Mouse (Mus musculus) small intestine, adult 2 months (tissue): ENCODE data around the gene Esrra. TPM values are rescaled to one million over a fixed set of nuclear protein-coding genes. Genes with fewer than 3 reads are reported as not detected.

Experiments
- H3K27ac ChIP-seq: fragments of 200-500 bp; 2 replicates; pipeline ENCODE4 v1.5.1; 2012; ENCODE audit warnings: low read depth, low read length, control low read depth, inconsistent platforms; ENCODE audit not compliant: insufficient read depth
- H3K27me3 ChIP-seq: fragments of 200-500 bp; 2 replicates; pipeline ENCODE4 v1.6.1; 2012; ENCODE audit warnings: mild to moderate bottlenecking, moderate library complexity, low read length, inconsistent platforms; ENCODE audit not compliant: control insufficient read depth, insufficient read depth
- H3K36me3 ChIP-seq: fragments of 200-500 bp; 2 replicates; pipeline ENCODE4 v1.6.1; 2012; ENCODE audit warnings: mild to moderate bottlenecking, low read length, control low read depth, inconsistent platforms; ENCODE audit not compliant: control insufficient read depth, insufficient read depth
- H3K4me1 ChIP-seq: fragments of 200-500 bp; 2 replicates; pipeline ENCODE4 v1.6.1; 2012; ENCODE audit warnings: low read length, inconsistent platforms, mixed read lengths; ENCODE audit not compliant: control insufficient read depth, insufficient read depth, insufficient read length
- H3K4me3 ChIP-seq: fragments of 200-500 bp; 2 replicates; pipeline ENCODE4 v1.5.1; 2012; ENCODE audit warnings: low read depth, mild to moderate bottlenecking, control low read depth, inconsistent platforms, low read length, moderate library complexity
- CTCF ChIP-seq: fragments of 200-500 bp; IDR thresholded peaks from 2 replicates; pipeline ENCODE4 v1.5.1; 2012; ENCODE audit warnings: low read depth, mild to moderate bottlenecking, control low read depth, inconsistent platforms, low read length, moderate library complexity, mixed read lengths; ENCODE audit not compliant: insufficient replicate concordance, insufficient read length; ENCODE audit errors: extremely low read depth
- POLR2A ChIP-seq: fragments of 200-500 bp; IDR thresholded peaks from 2 replicates; pipeline ENCODE4 v1.6.1; 2012; ENCODE audit warnings: low read depth, mild to moderate bottlenecking, control low read depth, inconsistent platforms, low read length, moderate library complexity
- WGBS: fragments of 180-500 bp; shearing (Covaris S2); methylation state at CpG from one replicate; pipeline ENCODE4 v1.1.7; 2018; 5-methylcytosine and 5-hydroxymethylcytosine counted together
- polyA plus RNA-seq: library from polyadenylated mRNA; depleted of rRNA; stranded (reverse); fragments of >200 nt; gene quantifications from 2 replicates; pipeline ENCODE4 v1.2.3, GENCODE M21; 2012

Esrra gene
- polyA plus RNA-seq, 1 experiment = 346 TPM

DNA sequence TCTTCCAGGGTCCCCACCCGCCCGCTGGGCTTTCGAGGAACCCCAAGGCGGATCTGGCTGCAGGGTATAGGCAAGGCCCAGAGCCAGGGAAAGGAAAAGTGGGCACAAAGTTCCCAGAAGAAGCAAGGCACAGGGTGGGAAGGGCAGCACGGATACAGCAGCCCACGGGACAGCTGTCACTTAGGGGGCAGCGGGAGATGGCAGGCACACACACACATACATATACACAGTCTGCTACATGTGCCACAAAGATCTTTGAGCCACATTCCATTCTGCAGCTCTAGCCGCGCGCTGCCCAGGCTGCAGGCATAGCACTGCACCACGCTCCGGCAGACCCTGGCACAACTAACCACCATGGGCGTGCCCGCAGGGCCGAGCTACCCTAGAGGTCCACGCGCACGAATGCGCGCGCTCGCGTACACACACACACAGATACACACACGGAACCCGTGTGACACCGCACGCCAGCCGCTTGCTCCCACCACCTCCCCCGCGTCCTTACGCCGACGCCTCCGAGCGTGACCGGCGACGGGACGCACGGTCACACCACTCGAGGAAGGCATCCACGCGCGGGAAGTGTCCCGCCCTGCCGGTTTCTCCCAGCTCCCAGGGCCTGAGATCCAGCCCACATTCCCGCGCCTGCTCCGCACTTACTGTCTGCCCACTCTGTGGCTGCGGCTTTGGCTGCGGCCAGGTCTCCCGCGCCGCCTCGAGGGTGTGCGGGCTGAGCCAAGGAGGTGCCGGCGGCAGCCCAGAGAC lies 12.0 kb upstream of the Esrra start:
- WGBS = 6% methylated on average over 58 of the region's 58 CpGs
- Histone ChIP-seq H3K27me3 (peaks cover 26% of the 10 kb centered on the region), H3K4me3 (peak overlapping the region; percentile 63), H3K4me1 (no peaks in the 10 kb centered on the region; the same call in none of the 2 replicates), H3K36me3 (no peaks in the 10 kb centered on the region), H3K27ac (no peak overlapping the region)
- no peak for TF ChIP-seq CTCF
- no peak for TF ChIP-seq POLR2A

DNA sequence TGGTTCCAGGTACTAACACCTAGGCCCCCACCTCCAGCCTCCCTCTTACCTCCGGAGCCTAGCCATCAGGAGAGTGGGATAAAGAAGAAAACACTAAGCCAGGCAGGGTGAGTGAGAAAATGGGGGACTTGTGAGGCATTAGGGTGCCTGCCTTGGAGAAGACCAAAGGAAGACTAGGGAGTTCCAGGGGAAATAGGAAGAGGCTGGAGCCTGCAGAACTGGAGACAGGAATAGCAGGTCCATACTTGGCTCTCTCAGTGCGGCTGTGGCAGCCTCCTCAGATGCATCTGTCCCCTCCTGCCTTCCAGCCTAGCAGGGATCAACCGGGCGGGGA lies 11.5 kb upstream of the Esrra start:
- H3K36me3 ChIP-seq = no peaks in the 10 kb centered on the region

DNA sequence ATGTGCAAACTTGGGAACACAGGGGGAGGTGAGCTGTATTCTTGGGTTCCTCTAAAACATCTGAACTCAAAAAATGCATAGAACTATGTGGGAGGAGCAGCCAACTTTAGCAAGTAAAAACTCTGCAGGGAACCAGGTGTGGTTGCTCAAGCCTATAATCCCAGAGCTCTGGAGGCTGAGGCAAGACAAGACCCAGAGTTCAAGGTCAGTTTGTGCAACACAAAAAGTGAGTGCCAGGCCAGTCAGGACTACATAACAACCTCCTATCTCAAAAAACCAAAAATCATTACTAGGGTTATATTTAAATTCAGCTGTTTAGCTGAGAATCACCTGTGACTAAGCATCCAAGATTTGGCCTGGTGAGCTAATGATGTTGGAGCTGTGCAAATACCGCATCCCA lies 10.4 kb upstream of the Esrra start:
- peaks cover 37% of the 10 kb centered on the region for H3K27me3 ChIP-seq
- no peaks in the 10 kb centered on the region for H3K36me3 ChIP-seq
- TF ChIP-seq POLR2A = no peak
- TF ChIP-seq CTCF = no peak
- no peak overlapping the region for H3K27ac ChIP-seq
- H3K4me3 ChIP-seq = no peak overlapping the region
- 57% methylated on average over 1 of the region's 1 CpGs for WGBS
- H3K4me1 ChIP-seq = no peaks in the 10 kb centered on the region; the same call in none of the 2 replicates

More for the DNA sequence above, 11.5 kb upstream of the Esrra start:
- Histone ChIP-seq H3K4me1 (no peaks in the 10 kb centered on the region; the same call in none of the 2 replicates), H3K27me3 (peaks cover 27% of the 10 kb centered on the region), H3K27ac (no peak overlapping the region), H3K4me3 (no peak overlapping the region)
- no peak for TF ChIP-seq CTCF
- no peak for TF ChIP-seq POLR2A
- 67% methylated on average over 4 of the region's 4 CpGs for WGBS

DNA sequence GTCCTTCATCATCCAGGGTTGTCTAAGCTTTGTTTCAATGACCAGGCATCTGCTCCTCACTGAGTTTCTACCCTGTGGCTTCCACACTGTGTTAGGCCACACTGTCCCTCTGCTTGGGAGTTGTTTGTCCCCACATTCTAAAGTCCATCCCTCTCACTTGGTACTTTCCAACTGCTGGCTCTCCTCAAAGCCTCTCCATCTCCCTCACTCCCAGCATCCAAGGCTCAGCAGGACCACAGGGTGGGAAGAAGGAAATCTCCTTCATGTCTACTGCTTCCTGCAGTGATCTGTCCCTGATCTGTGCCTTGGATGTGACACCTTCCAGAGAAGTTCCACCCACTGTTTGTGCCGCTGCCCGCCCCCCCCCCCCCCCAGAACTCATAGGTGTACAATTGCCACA lies 9.4 kb upstream of the Esrra start:
- H3K4me1 ChIP-seq = no peaks in the 10 kb centered on the region; the same call in none of the 2 replicates
- no peak for TF ChIP-seq POLR2A
- TF ChIP-seq CTCF = no peak

DNA sequence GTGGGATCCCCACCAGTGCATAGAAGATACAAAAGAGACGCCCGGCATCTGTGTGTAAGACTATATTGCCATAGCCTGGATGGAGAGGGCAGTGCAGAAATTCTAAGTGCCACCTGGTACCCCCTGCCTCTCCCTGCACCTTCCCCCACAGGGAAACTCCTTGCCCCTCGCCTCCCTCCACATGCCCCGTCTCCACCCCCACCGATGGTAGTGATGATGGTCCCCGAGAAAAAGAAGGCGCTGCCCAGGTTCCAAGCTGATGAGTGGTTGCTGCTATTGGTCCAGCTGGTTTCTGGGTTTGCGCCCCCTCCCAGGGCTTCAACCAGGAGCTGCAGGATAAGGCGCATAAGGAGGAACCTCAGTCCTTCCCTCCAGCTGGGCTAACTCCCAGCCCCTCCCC lies 6.5 kb upstream of the Esrra start:
- peaks cover 43% of the 10 kb centered on the region for H3K27me3 ChIP-seq

More for the DNA sequence above, 9.4 kb upstream of the Esrra start:
- Histone ChIP-seq H3K36me3 (no peaks in the 10 kb centered on the region), H3K4me3 (no peak overlapping the region), H3K27me3 (peaks cover 48% of the 10 kb centered on the region), H3K27ac (no peak overlapping the region)
- WGBS = 6% methylated on average over 2 of the region's 2 CpGs

DNA sequence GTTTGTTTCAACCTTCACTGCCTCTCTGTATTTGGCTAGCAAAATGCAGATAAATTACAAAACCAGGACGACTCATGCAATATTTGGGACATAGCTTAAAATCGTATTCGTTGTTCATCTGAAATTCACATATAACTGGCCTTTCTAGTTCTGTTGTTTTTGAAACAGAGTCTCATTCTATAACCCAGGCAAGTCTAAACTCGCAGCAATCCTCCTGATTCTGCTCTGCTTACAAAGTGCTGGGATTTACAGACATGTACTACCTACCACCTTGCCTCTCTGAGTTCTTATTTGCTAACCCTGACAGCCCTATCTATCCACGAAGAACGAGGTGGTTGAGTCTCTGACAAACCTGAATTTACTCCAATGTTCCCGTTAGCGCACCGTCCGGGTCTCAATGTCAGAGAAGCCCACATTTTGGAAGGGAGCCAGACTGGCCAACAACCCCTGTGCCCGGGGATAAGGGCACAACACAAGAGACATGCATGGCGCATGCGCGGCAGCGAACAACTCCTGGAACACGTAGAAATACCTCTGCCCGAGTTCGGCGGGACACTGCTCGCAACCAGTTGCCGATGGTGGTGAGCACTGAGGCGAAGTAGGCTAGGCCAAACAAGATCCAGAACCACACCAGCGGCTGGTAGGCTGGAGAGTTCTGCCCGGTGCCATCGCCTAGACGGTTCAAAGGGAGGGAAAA lies 5.1 kb upstream of the Esrra start:
- 29% methylated on average over 26 of the region's 26 CpGs for WGBS
- H3K4me3 ChIP-seq = peak overlapping the region; percentile 28; the same call in 1 of the 2 replicates

More for the DNA sequence above, 6.5 kb upstream of the Esrra start:
- WGBS = 62% methylated on average over 9 of the region's 9 CpGs
- Histone ChIP-seq H3K27ac (no peak overlapping the region), H3K4me3 (no peak overlapping the region), H3K4me1 (peaks cover 7% of the 10 kb centered on the region), H3K36me3 (no peaks in the 10 kb centered on the region)
- TF ChIP-seq POLR2A (no peak), CTCF (no peak)

More for the DNA sequence above, 5.1 kb upstream of the Esrra start:
- Histone ChIP-seq H3K27ac (no peak overlapping the region), H3K27me3 (peaks cover 36% of the 10 kb centered on the region), H3K4me1 (peaks cover 10% of the 10 kb centered on the region), H3K36me3 (no peaks in the 10 kb centered on the region)
- TF ChIP-seq CTCF (no peak), POLR2A (no peak)
